Mouse (Mus musculus) stomach, postnatal 0 days (tissue): ENCODE measurements around the gene Hoxb9. TPM values are rescaled to one million over a fixed set of nuclear protein-coding genes. Genes with fewer than 3 reads are reported as not detected.

ENCODE experiments used
- ATAC-seq: fragments of 200-750 bp; cut with Nextera tagmentation; 2 replicates; pipeline ENCODE4 v1.8.0; 2017; ENCODE audit not compliant: low FRiP score, low TSS enrichment
- DNase-seq: peaks from one replicate; pipeline ENCODE4 v3.0.0-alpha.2; 2016; ENCODE audit warnings: low spot score
- H3K27ac ChIP-seq: fragments of 300-500 bp; sonication (generic); replicated peaks from 2 replicates; pipeline ENCODE4 v1.5.1; 2014; ENCODE audit warnings: mild to moderate bottlenecking, control low read depth
- H3K27me3 ChIP-seq: fragments of 300-500 bp; sonication (generic); 2 replicates; pipeline ENCODE4 v1.6.1; 2014; ENCODE audit warnings: low read length; ENCODE audit not compliant: control insufficient read depth, insufficient read depth
- H3K36me3 ChIP-seq: fragments of 300-500 bp; sonication (generic); 2 replicates; pipeline ENCODE4 v1.6.1; 2014; ENCODE audit warnings: low read length, mixed read lengths; ENCODE audit not compliant: control insufficient read depth, insufficient read depth
- H3K4me1 ChIP-seq: fragments of 300-500 bp; sonication (generic); replicated peaks from 2 replicates; pipeline ENCODE4 v1.6.1; 2014; ENCODE audit warnings: antibody characterized with exemption; ENCODE audit not compliant: control insufficient read depth, insufficient read depth
- H3K4me2 ChIP-seq: fragments of 300-500 bp; sonication (generic); replicated peaks from 2 replicates; pipeline ENCODE4 v1.6.1; 2014; ENCODE audit warnings: low read depth, mild to moderate bottlenecking, control low read depth, moderate library complexity
- H3K4me3 ChIP-seq: fragments of 300-500 bp; sonication (generic); 2 replicates; pipeline ENCODE4 v1.5.1; 2014; ENCODE audit warnings: low read depth, low read length, control low read depth
- H3K9ac ChIP-seq: fragments of 300-500 bp; sonication (generic); 2 replicates; pipeline ENCODE4 v1.6.1; 2014; ENCODE audit warnings: mild to moderate bottlenecking, low read length, control low read depth, mixed read lengths
- H3K9me3 ChIP-seq: fragments of 300-500 bp; sonication (generic); 2 replicates; pipeline ENCODE4 v1.6.1; 2016; ENCODE audit warnings: low read length; ENCODE audit not compliant: control insufficient read depth
- CTCF ChIP-seq: IDR thresholded peaks from 2 replicates; pipeline ENCODE4 v1.5.1; 2016; ENCODE audit warnings: antibody characterized with exemption, low read depth, mild to moderate bottlenecking, moderate library complexity
- EP300 ChIP-seq: optimal IDR thresholded peaks from 2 replicates; pipeline ENCODE3; 2016; ENCODE audit warnings: antibody characterized with exemption
- WGBS: fragments of 180-500 bp; shearing (Covaris S2); extraction: QIAGEN DNeasy Blood & Tissue Kit; methylation state at CpG from one replicate; pipeline ENCODE4 v1.1.7; 2014; 5-methylcytosine and 5-hydroxymethylcytosine counted together
- polyA plus RNA-seq: library from polyadenylated mRNA; unstranded; fragments of >200 nt; fragmentation: Nextera tagmentation; extraction: Ambion mirVana; gene quantifications from 2 replicates; pipeline ENCODE4 v1.2.1, GENCODE M21; 2015

Gene Hoxb9
- polyA plus RNA-seq, 1 experiment from 2014 or later = 0.06 TPM

GRCm38 (mm10) chr11:96302381-96303150, 31.3 kb downstream of the Hoxb9 start:
- Histone ChIP-seq H3K4me2 (peak overlapping the region; percentile 72), H3K4me1 (no peaks in the 10 kb centered on the region), H3K27ac (peak overlapping the region; percentile 8), H3K9me3 (no peaks in the 10 kb centered on the region), H3K4me3 (peak overlapping the region; percentile 52), H3K27me3 (no peaks in the 10 kb centered on the region), H3K36me3 (no peaks in the 10 kb centered on the region), H3K9ac (peak overlapping the region; percentile 41; the same call in 1 of the 2 replicates)
- 16% methylated on average over 23 of the region's 23 CpGs for WGBS
- DNase-seq (no peak), ATAC-seq (no peak)
- TF ChIP-seq CTCF = no peak
- TF ChIP-seq EP300 = no peak

- no peaks in the 10 kb centered on the region for H3K9me3 ChIP-seq
- H3K27me3 ChIP-seq = no peaks in the 10 kb centered on the region
- H3K4me3 ChIP-seq = peak within 1 kb of the TSS; percentile 52
- TF ChIP-seq CTCF = peak; percentile 92
- TF ChIP-seq EP300 = peak; percentile 28
- ATAC-seq = peak; percentile 56; the same call in 1 of the 2 replicates
- DNase-seq = peak; percentile 85
- H3K9ac ChIP-seq = peak within 1 kb of the TSS; percentile 80
- H3K4me1 ChIP-seq = no peaks in the 10 kb centered on the region
- no peaks in the 10 kb centered on the region for H3K36me3 ChIP-seq
- H3K4me2 ChIP-seq = peak within 1 kb of the TSS; percentile 72
- peak within 1 kb of the TSS; percentile 92 for H3K27ac ChIP-seq
- WGBS = 2% methylated on average over 69 of the region's 69 CpGs
Measured at GRCm38 (mm10) chr11:96303151-96304099, 32.2 kb downstream of the Hoxb9 start, which contains the start of gene Hoxb5. Hoxb5 (plus strand) TSS chr11:96303336.

GRCm38 (mm10) chr11:96304381-96305195, 33.3 kb downstream of the Hoxb9 start:
- no peaks in the 10 kb centered on the region for H3K36me3 ChIP-seq
- H3K4me2 ChIP-seq = peak overlapping the region; percentile 72
- H3K9me3 ChIP-seq = no peaks in the 10 kb centered on the region
- no peak for DNase-seq
- TF ChIP-seq EP300 (no peak), CTCF (no peak)
- H3K4me1 ChIP-seq = no peaks in the 10 kb centered on the region
- peak overlapping the region; percentile 52 for H3K4me3 ChIP-seq
- 8% methylated on average over 38 of the region's 38 CpGs for WGBS
- ATAC-seq = no peak
- H3K27ac ChIP-seq = peak overlapping the region; percentile 92
- no peaks in the 10 kb centered on the region for H3K27me3 ChIP-seq
- peak overlapping the region; percentile 80 for H3K9ac ChIP-seq

GRCm38 (mm10) chr11:96305505-96306182, 34.4 kb downstream of the Hoxb9 start:
- ATAC-seq (no peak), DNase-seq (no peak)
- Histone ChIP-seq H3K36me3 (no peaks in the 10 kb centered on the region), H3K4me2 (peak overlapping the region; percentile 72), H3K9ac (peak overlapping the region; percentile 80), H3K4me3 (peak overlapping the region; percentile 52), H3K27ac (peak overlapping the region; percentile 86), H3K4me1 (no peaks in the 10 kb centered on the region), H3K9me3 (no peaks in the 10 kb centered on the region), H3K27me3 (no peaks in the 10 kb centered on the region)
- 51% methylated on average over 6 of the region's 6 CpGs for WGBS
- TF ChIP-seq CTCF = no peak
- TF ChIP-seq EP300 = no peak
